Mouse (Mus musculus): ENCODE measurements around the gene Zbtb41.
"Not testable (repeated sequence)": the region's sequence is repeated elsewhere in the genome, so short reads cannot be mapped to it uniquely, and the experiment has no call there.

- TF ChIP-seq CTCF (IDR thresholded peaks at IDR 0.05; ENCODE audit: borderline replicate concordance, insufficient read depth, low read length); POLR2A (IDR thresholded peaks at IDR 0.05; ENCODE audit: low read depth, low read length): not testable (repeated sequence)
These were observed 21.0 kb downstream of the Zbtb41 start for GRCm38 (mm10) chr1:139443103-139443502.
